Mouse (Mus musculus): ENCODE data around the gene Tmem229b.
A peak's percentile ranks its signal among the peaks of the same experiment; 100 is the strongest.
"Not testable (repeated sequence)": the region's sequence is repeated elsewhere in the genome, so short reads cannot be mapped to it uniquely, and the experiment has no call there.

Gene Tmem229b

DNA sequence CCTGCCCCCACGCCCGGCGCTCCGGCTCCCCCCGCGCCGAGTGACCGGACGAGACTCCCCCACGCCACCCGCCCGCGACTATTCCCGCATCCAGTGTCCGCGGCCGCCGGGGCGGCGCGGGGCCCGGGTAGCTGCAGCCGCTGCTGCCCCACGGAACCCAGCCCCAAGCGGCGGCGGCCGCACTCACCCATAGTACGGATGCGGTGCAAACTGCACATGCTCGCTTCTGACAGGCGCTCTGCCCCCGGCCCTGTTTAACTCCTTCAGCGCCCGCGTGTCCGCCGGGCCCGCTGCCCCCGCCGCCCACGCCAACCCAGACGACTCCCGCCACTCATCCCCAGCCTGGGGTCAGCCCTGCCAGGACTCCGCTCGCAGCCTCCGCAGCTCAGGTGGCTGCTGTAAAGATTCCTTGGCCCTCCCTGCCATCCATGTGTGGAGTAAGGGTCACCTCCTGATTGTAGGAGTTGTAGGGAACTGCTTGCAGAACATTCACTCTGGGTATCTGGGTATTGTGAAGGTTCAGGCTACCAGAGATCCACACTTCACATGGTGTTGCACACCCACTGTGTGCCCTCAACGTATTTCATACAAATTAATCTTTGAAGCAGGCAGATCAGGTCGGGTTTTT lies at the start of gene Tmem229b:
TSS of gene Tmem229b (minus strand) at position 502 of the 628 bp plus-strand sequence.
- DNase-seq (ENCODE audit: low read depth) = no peak

DNA sequence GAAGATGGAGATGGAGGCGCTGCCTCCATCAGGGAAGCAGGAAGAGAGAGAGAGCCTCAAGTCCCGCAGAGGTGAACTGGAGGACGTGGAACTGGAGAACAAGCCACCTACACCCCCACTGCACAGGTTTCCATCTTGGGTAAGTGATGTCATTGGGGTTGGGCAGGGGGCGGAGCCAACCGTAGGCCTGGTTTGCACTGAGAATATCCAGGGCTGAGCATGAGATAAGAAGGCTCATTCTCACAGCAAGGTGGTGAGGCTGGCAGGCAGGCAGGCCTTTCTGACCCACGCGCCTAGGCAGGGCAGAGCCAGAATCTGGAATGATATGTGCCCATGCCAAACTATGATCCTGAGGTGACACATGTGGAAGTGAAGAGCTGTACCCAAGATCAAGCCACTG lies 47.8 kb upstream of the Tmem229b start:
- DNase-seq (ENCODE audit: low read depth) = peak; percentile 54

DNA sequence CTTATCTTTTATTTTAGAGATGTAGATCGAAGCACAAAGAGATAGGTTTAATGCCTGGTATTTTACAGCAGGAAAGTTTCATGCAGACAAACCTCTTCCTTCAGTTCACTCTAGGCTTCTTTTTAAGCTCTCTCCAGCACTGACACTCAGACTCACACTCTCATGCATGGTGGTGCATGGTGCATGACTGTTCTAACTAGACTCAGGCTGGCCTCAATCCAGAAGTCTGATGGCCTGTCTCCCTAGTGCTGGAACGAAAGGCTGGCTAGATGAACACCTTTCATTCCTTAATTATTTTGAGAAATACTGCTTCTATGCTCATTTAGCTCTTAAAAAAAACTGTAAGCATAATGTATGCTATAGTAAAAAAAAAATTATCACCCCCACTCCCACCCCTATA lies 44.6 kb upstream of the Tmem229b start:
- DNase-seq (ENCODE audit: low read depth) = no peak

DNA sequence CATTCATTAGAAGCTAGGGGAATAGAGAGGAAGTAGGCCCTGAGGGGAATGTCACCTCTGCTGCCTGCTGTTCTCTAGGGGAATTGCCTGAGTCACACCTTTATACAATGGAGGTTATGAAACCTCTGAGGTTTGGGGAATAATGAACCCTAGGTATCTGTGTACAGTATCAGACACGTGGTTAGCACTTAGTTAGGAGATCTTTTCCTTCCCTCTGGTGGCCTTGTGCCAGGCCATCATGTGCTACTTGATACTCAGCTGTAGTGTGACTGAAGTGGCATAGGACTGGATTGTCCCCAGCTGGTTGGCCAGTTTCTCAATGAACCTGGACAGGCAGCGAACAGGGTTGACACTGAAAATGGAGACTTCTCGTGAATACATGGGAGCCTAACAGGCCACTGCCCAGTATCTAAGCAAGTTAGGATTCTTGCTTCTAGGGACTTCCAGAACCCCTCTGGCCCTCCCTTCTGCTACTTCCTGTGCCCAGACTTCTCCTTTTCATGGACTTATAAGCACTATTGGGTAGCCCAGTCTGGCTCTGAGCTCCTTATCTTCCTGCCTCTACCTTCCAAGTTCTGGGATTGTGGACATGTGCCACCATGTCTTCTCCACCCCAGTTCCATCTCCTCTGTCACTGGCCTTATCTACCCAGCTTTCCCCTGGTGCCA lies 43.3 kb upstream of the Tmem229b start:
- no peak for DNase-seq (ENCODE audit: low read depth)

DNA sequence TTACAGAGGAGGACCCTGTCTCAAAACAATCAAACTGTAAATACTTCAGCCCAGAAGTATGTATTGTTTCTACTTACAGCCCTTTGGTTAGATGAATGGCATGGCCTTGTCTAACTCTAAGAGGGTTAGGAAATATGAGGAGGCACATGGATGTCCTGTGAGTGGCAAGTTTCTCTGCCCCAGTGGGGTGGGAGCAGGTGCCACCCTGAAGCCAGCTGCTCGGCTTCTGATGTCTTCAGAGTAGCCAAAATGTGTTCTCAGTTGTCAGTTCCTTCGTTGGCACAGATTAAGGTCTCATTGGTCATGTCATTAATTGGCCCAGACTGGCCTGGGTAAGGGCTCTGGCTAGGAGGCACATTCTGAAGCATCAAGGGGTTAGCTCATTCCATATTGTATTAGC lies 42.4 kb upstream of the Tmem229b start:
- DNase-seq (ENCODE audit: low read depth) = no peak

DNA sequence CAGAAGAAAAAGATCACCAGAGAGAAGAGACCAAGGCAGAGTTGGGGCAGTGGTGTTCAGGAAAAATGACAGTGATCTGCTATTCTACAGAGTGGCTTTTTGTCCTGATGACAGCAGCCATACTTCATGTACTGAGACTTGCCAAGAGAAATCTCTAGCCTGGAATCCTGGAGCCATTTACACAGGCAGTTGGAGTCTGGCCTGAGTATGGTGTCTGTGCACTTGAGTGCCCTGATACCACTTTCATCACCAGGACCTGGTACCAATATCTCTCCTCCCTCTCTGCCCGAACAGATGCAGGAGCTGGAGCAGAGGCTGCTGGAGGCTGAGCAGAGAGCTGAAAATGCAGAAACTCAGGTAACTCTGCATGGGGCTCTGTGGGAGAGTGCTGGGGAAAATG lies 41.5 kb upstream of the Tmem229b start:
- no peak for DNase-seq (ENCODE audit: low read depth)

DNA sequence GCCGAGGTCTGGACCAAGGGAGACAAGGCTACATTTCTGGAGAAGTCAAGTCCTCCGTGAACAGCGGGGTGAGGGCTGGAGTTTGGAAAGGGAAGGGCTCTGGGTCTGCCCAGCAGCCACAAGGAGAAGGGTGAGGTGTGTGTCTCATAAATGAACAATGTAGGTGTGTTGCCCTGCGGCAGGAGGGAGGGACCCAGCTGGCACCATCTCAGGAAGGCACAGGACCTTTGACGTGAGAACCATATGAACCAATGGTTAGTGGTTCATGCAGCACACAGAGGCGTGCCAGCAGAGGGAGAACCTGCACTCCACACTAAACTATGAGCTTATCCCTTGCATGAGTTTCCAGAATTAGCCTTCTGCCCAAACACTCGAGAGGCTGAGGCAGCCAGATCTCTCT lies 39.8 kb upstream of the Tmem229b start:
- no peak for DNase-seq (ENCODE audit: low read depth)

DNA sequence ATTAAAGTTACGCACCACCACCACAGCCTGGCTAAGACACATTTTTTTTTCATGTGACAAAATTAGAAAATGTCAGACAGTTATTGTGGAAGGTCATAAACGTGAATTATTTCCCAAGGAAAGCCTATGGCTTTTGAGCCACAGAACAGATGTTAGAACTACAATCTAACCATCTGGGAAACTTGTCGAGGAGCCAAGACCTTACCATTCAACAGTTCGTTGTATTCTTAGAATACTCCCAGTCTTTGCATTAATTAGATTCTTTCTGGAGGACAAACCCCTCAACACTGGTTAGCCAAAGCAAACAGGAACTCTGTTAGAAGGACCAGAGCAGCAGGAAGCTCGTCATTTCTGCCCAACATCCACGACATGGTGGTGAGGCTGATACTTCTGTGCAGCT lies 38.7 kb upstream of the Tmem229b start:
- DNase-seq (ENCODE audit: low read depth) = no peak

DNA sequence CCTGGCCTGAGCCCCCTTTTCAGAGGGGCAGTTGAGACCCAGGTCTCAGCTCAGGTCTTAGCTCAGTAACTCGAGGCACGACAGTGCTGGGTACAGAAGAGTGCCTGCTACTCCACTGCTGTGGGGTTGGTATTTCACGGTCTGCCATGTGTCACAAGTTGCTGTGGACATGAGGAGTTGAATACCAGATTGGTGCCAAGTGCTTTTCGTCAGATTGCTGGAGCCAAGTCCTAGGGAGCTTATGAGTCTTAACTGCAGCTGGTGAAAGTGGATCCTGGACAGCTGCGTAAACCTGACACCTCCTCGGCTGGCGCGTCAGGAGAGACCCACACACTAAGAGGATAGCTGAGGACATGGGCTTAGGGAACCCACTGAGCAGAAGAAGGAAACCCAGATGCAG lies 37.2 kb upstream of the Tmem229b start:
- DNase-seq (ENCODE audit: low read depth) = no peak

DNA sequence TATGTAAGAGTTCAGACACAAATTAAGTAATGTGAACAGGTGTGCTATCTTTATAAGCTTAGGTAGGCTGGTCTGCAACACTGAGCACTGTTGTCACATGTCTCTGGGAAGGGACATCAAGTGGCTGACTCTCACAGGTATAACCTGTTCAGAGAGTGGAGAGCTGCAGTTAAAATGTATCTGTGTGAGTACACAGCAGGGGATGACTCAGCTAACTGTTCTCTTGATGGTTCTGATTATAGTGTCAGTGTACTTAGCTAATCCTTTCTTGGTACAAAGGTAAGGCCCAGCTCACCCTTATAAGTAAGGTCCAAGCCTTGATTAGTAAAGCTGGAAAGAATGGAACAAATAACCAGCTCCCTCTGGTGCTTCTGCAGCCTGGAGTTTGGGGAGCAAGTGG lies 34.0 kb upstream of the Tmem229b start:
- DNase-seq (ENCODE audit: low read depth) = no peak

DNA sequence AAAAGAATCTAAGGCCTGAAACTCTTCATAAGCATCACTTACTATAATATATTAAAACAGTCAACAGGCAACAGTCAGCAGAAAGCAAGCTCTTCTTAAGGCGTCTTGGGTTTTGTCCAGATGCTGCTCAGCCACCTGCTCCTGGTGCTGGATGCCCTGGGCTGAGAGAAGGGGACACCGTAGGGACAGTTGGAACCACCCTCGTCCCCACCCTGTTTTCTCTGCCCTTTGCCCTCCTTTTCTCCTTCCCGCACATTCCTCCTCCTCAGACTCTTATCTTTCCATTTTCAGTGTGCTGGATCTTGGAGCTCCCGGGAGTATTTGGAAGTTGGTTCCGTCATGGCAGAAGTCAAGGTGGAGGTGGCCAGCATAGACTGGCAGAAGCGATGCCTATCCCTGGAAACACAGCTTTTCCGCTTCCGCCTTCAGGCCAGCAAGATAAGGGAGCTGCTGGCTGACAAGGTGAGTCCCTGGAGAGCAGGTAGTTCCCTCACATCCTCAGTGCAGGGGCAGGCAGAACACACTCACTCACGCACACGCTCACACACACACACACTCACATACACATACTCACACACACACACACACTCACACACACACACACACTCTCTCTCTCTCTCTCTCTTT lies 32.9 kb upstream of the Tmem229b start:
- no peak for DNase-seq (ENCODE audit: low read depth)

DNA sequence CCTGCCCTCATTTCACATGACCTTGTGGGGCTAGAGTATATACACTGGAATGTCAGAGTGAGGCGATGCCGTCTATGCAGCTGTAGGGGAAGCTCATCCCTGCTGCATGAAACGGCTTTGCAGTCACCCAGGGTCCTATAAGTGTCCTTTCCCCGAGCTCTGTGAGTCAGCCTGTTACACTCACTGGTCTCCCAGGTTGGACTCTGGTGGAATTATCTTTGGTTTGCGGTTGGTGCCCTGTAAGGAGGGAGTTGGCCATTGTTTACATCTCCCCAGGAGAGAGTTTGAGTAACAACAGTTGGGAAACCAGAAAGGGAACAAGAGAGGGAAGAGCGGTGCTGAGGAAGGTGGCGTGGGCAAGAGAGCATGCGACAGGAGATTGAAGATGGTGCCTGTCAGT lies 32.3 kb upstream of the Tmem229b start:
- no peak for DNase-seq (ENCODE audit: low read depth)

DNA sequence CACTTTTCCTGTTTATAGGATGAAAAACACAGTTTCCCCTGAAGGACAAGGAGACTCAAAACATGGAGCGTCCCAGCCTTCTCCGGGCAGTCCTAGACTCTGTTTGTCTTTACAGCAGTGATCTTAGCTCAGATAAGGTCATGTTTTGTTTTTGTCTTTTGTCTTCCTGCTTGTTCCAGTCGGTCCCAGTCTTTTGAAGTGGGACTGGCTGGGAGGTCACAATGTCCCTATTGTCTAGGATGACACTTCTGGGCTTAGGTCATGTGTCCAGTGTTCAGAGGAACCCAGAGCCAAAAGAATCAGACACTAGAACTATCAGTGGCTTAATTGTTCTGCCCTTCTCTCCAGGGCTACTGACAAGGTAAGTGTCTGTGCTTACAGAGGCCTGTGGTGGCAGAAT lies 27.9 kb upstream of the Tmem229b start:
- DNase-seq (ENCODE audit: low read depth) = no peak

DNA sequence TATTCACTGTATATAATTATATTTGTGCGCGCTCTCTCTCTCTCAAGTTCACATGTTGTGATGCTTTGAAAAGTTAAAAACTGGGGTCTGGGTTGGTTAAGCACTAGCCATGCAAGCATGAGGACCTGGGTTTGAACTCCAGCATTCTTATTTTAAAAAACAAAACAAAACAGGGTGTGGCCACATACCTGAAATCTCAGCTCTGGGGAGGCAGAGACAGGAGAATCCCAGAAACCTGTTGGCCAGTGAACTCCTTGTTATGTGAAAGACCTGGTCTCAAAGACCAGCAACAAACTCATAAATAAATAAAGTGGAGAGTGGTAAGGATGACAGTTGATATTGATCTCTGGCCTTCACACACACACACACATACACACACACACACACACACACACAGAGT lies 26.9 kb upstream of the Tmem229b start:
- DNase-seq (ENCODE audit: low read depth) = no peak

DNA sequence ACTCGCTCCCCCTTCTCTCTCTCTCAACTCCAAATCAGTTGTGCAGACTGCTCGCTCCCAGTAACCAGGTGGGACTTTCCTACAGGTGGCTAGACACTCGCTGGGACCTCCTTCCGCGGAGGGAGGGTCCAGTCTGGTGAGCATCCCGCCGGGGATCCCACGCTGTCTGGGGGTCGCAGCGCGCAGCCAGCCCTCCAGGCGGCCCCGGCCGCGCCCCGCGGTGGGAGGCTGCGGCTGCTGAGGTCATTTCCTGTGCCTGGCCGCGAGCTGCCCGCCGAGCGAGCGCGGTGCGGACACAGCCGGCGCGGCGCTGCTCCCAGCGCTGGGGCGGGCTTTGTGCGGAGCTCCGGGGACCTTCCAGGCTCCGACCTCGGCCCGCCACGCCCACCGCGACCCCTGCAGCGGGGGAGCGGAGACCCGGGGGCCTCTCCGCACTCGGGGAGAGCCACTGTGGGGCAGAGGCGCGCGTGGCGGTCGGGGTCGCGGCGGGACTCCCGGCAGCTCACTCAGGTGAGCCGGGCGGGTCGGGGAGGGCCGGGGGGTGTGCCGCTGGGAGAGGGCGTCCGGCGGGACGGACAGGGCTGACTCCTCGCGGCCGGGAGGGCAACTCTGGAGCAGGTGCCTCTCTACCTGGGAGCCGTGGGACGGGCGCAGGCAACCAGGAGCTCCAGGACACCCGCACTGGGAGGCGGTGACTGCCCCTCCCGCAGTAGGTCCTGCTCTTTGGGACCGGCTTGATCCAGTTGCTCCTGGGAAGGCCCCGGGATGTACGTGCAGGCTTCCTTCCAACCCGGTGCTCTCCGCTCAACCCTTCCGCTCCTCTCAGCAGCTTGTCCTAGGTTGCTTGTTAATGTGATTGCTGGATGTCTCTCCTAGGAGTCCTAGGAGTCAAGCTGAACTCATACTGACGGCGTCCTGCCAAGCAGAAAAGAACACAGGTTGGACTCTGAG lies 21.8 kb upstream of the Tmem229b start, which contains the start of gene Plekhh1:
TSS of gene Plekhh1 (plus strand) at position 253 of the 951 bp plus-strand sequence.
- no peak for DNase-seq (ENCODE audit: low read depth)

DNA sequence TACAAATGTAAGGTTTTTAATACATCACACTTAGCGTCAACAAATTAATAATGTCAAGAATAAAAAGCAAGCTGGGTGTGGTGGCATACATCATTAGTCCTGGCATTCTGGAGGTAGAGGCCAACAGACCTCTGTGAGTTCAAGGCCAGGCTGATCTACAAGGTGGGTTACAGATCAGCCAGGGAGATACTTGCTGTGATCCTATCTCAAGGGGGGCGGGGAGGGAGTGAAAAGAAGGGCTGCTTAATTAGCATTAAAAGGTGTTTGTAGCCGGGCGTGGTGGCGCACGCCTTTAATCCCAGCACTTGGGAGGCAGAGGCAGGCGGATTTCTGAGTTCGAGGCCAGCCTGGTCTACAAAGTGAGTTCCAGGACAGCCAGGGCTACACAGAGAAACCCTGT lies 20.1 kb upstream of the Tmem229b start:
- not testable (repeated sequence) for DNase-seq (ENCODE audit: low read depth)

DNA sequence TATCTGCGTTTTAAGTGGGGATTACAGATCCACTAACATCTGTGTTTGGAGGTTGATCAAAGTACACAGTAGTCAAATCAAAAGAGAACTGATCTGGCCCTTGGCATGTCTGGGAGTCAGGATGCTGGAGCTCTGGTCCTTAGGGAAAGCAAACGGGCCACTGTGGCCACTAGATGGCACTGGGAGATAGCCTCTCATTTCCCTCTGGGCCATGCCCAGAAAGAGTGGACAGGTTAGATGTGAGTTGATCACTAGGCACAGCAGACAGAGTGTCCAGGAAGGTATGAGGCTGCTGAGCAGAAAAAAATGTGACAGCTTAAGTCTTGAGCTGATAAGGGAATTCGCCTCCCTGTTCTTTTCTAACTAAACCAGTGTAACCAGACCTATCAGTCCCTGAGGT lies 15.5 kb upstream of the Tmem229b start:
- DNase-seq (ENCODE audit: low read depth) = no peak

DNA sequence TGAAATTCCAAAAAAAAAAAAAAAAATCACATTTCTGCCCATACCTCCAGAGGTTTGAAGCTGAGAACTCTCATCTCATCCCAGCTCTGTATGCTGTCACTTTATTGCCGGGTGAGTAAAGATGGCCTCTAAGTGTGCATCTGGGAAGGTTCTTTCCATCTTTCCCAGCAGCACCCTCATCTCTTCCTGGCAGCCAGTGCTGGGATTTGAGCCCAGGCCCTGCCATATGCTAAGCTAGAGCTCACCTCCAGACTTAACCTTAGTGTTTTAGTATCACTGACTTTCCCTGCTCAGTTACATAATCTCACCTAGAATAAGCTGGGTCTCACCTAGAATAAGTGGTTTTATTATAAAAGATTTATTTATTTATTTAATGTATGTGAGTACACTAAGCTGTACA lies 14.5 kb upstream of the Tmem229b start:
- DNase-seq (ENCODE audit: low read depth) = no peak

DNA sequence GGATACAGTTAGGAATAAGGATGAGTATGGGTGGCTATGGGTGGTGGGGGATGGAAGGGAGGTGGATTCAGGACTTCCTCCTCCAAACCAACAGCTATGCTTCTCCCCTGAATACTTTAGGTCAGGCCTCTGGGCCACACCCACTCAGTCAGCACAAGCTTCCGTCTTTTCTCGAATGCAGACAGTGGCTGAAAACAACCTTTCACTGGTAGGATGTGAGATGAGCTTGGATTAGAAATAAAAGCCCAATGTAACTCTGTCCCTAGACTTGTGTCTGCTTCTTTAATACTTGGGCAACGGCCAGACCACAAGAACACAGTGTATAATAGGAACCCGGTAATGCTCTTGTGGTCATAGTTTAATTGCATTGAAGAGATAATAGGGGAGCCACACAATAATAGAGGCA lies 10.6 kb upstream of the Tmem229b start:
- no peak for DNase-seq (ENCODE audit: low read depth)

DNA sequence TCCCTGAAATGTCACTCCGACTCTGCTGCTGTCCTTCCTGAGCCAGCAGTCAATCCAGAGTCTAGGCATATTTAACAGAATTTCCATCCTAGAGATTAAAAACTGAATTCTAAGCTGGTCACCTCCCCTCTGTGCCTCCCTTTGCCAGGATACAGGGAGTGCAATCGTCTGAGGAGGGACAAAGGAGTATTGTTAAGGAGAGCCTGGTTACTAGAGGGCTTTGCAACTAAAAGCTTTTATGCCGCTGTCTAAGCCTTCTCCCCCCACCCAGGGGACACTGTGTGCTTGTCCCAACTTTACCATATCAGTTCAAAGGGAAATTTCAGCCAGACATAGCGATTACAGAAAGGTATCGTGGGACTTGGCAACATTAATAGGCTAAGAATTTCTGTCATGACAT lies 8.7 kb upstream of the Tmem229b start:
- no peak for DNase-seq (ENCODE audit: low read depth)

DNA sequence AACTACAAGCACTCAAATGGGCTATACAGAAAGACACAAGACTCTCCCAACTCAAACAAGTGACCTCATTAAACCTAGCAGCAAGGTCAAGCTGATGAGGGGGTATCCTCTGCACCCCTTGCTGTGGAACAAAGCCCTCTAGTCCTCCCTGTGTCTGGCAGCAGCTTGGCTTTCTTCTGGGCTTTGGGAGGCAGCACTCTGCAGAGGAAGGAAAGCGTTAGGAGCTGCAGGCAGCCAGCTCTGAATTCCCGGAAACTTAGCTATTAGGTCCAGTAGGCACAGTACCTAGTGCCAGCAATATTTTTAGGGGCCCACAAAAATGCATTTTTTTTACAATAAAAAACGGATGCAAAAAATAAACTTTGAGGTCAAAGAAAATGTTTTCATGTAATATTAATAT lies 3.1 kb upstream of the Tmem229b start:
- no peak for DNase-seq (ENCODE audit: low read depth)

DNA sequence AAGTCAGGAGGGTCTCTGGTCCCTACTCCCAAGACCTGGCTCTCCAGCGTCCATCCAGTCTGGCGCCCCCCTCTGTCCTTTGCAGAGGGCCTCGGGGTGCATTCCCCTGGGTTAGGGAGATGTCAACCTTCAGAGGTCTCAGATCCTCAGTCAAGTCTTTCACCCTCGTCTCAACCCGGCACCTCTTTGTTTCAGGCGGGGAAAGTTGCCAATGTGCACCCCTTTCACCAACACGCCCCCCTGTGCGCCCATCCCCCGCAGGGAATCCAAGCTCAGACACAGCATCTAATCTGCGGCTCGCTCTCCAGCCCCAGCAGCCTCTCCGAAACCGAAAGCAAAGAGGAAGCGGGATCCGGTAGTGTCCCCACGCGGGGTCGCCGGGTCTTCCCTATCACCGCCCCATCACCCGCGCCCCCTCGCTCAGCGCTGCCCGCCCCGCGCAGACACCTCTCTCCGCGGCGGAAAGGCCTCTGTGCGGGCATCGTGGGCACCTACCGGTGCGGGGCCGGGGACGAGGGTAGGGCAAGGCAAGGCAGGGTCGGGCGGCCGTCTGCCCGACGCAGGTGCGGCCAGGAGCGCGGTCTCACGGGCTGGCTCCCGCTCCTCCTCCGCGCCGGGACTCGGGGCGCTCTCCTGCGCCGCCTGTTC lies 825 bp downstream of the Tmem229b start:
- DNase-seq (ENCODE audit: low read depth) = no peak
